Mouse (Mus musculus): ENCODE results near the gene Cmbl. TPM values are rescaled to one million over a fixed set of nuclear protein-coding genes. Genes with fewer than 3 reads are reported as not detected.

The Cmbl gene
- polyA plus RNA-seq, 1 experiment from 2014 or later, result 2.9 TPM

DNA sequence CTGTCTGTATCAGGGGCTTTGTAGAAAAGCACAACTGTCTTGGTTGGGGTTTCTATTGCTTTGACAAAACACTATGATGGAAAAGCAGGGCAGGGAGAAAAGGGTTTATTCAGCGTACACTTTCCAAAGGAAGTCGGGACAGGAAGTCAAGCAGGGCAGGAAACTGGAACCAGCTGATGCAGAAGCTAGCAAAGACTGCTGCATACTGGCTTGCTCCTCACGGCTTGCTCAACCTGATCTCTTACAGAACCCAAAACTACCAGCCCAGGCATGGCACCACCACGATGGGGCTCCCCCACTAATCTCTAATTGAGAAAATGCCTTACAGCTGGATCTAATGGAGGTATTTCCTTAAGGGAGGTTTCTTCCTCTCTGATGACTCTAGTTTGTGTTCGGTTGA, 17.8 kb upstream of the Cmbl start:
- DNase-seq (ENCODE audit: low spot score) (no peak), ATAC-seq (replicated peaks; ENCODE audit: low FRiP score) (no peak)
- 53% methylated on average over 5 of the region's 5 CpGs for WGBS
- H3K4me3 ChIP-seq (ENCODE audit: low read depth, low read length), result no peak overlapping the region
- H3K27me3 ChIP-seq (replicated peaks; ENCODE audit: control insufficient read depth, insufficient read depth, low read length), result no peaks in the 10 kb centered on the region
- no peaks in the 10 kb centered on the region for H3K36me3 ChIP-seq (ENCODE audit: control insufficient read depth, insufficient read depth, low read length)
- peaks cover 12% of the 10 kb centered on the region for H3K4me1 ChIP-seq (replicated peaks; ENCODE audit: control insufficient read depth, insufficient read depth, low read length)
- no peak overlapping the region for H3K27ac ChIP-seq (ENCODE audit: low read depth, low read length)
- H3K9ac ChIP-seq (ENCODE audit: low read depth, low read length), result no peak overlapping the region
- no peak overlapping the region for H3K4me2 ChIP-seq
- no peaks in the 10 kb centered on the region for H3K9me3 ChIP-seq (ENCODE audit: control insufficient read depth, low read length)

DNA sequence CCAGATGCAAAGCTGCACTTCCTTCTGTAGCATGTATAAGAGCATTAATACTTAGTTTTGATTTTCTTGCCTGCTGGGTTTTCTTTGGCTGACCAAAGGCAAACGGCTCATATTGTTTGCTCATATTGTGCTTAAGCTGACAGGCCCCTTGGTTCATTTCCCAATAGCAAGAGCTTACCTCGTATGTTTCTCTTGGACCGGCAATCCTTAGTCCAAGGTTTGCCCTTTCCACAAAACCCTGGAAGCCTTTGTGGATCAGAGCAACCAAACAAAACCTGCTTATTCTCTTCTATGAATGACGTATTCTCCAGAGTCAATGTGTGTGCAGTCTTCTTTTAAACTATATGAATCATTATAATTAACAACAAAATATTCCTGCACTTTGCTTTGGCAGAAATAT, 14.8 kb upstream of the Cmbl start:
- Histone ChIP-seq H3K36me3 (ENCODE audit: control insufficient read depth, insufficient read depth, low read length) (no peaks in the 10 kb centered on the region), H3K4me3 (ENCODE audit: low read depth, low read length) (no peak overlapping the region), H3K27me3 (replicated peaks; ENCODE audit: control insufficient read depth, insufficient read depth, low read length) (no peaks in the 10 kb centered on the region), H3K4me1 (replicated peaks; ENCODE audit: control insufficient read depth, insufficient read depth, low read length) (peaks cover 2% of the 10 kb centered on the region), H3K4me2 (no peak overlapping the region), H3K27ac (ENCODE audit: low read depth, low read length) (no peak overlapping the region), H3K9ac (ENCODE audit: low read depth, low read length) (no peak overlapping the region), H3K9me3 (ENCODE audit: control insufficient read depth, low read length) (no peaks in the 10 kb centered on the region)
- DNase-seq (ENCODE audit: low spot score), result no peak
- no peak for ATAC-seq (replicated peaks; ENCODE audit: low FRiP score)
- WGBS, result 83% methylated on average over 4 of the region's 4 CpGs

DNA sequence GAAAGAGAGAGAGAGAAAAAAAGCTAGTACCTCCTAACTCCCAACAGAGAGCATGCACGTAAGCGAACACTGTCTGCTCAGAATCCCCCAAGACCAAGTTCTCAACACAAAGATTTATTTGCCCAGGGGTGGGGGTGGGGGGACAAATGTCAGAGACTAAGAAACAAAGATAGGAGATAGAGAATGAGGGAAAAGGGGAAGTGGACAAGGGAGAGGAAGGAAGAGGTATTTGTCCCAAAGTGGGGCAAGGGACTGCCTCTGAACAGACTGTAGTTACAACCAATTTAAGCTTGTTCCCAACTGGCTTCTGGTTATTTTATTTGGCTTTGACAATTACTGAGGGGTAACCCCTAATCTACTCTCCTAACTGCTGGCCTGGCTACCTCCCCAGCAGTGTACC, 10.3 kb upstream of the Cmbl start:
- 59% methylated on average over 2 of the region's 2 CpGs for WGBS
- H3K4me2 ChIP-seq, result no peak overlapping the region
- DNase-seq (ENCODE audit: low spot score), result no peak
- H3K9ac ChIP-seq (ENCODE audit: low read depth, low read length), result no peak overlapping the region
- H3K36me3 ChIP-seq (ENCODE audit: control insufficient read depth, insufficient read depth, low read length), result no peaks in the 10 kb centered on the region
- no peak overlapping the region for H3K4me3 ChIP-seq (ENCODE audit: low read depth, low read length)
- H3K9me3 ChIP-seq (ENCODE audit: control insufficient read depth, low read length), result 0 out of 2 replicates have a peak, but pooled peaks cover 2% of the 10 kb centered on the region
- H3K27me3 ChIP-seq (replicated peaks; ENCODE audit: control insufficient read depth, insufficient read depth, low read length), result no peaks in the 10 kb centered on the region
- no peak for ATAC-seq (replicated peaks; ENCODE audit: low FRiP score)
- H3K4me1 ChIP-seq (replicated peaks; ENCODE audit: control insufficient read depth, insufficient read depth, low read length), result no peaks in the 10 kb centered on the region
- no peak overlapping the region for H3K27ac ChIP-seq (ENCODE audit: low read depth, low read length)

DNA sequence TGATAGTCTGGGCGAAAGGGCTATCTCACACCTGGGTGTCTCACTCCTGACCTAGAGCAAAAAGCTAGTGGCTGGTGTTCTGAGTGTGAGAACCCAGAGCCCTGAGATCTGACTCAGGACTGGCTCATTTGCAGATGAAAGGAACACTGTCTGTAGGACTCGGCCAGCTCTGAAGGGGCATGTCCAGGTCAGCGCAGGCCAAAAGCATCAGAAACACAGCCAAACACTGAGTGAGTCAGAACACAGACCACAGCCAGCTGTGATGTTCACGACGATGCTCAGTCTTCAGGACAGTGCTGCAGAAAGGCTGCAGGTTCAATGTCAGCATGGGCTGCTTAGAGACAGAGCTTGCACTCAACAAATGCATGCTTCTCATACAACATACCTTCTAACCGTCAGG, 3.8 kb upstream of the Cmbl start:
- Histone ChIP-seq H3K36me3 (ENCODE audit: control insufficient read depth, insufficient read depth, low read length) (no peaks in the 10 kb centered on the region), H3K4me2 (no peak overlapping the region), H3K27ac (ENCODE audit: low read depth, low read length) (no peak overlapping the region), H3K4me3 (ENCODE audit: low read depth, low read length) (no peak overlapping the region), H3K27me3 (replicated peaks; ENCODE audit: control insufficient read depth, insufficient read depth, low read length) (no peaks in the 10 kb centered on the region; the same call in 1 of the 2 replicates), H3K9me3 (ENCODE audit: control insufficient read depth, low read length) (0 out of 2 replicates have a peak, but pooled peaks cover 4% of the 10 kb centered on the region), H3K4me1 (replicated peaks; ENCODE audit: control insufficient read depth, insufficient read depth, low read length) (peaks cover 3% of the 10 kb centered on the region), H3K9ac (ENCODE audit: low read depth, low read length) (no peak overlapping the region)
- DNase-seq (ENCODE audit: low spot score) (no peak), ATAC-seq (replicated peaks; ENCODE audit: low FRiP score) (no peak)
- 92% methylated on average over 6 of the region's 6 CpGs for WGBS

DNA sequence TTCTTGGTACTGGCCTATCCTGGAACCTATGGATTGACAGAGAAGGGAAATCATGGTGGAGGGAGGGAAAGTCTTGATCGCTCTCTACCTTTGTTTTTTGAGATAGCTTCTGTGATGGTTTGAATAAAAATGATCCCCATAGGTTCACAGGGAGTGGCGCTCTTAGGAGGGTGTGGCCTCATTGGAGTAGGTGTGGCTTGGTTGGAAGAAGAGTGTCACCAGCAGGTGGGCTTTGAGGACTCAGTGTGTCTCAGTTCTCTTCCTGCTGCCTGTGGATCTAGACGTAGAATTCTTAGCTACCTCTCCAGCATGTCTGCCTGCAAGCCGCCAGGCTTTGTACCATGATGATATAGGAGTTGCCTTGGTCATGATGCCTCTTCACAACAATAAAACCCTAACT, 3.2 kb upstream of the Cmbl start:
- H3K9me3 ChIP-seq (ENCODE audit: control insufficient read depth, low read length), result 0 out of 2 replicates have a peak, but pooled peaks cover 4% of the 10 kb centered on the region
- H3K4me2 ChIP-seq, result no peak overlapping the region
- H3K4me1 ChIP-seq (replicated peaks; ENCODE audit: control insufficient read depth, insufficient read depth, low read length), result peaks cover 3% of the 10 kb centered on the region
- no peak overlapping the region for H3K4me3 ChIP-seq (ENCODE audit: low read depth, low read length)
- H3K9ac ChIP-seq (ENCODE audit: low read depth, low read length), result no peak overlapping the region
- no peak overlapping the region for H3K27ac ChIP-seq (ENCODE audit: low read depth, low read length)
- DNase-seq (ENCODE audit: low spot score), result no peak
- H3K36me3 ChIP-seq (ENCODE audit: control insufficient read depth, insufficient read depth, low read length), result no peaks in the 10 kb centered on the region
- no peaks in the 10 kb centered on the region; the same call in 1 of the 2 replicates for H3K27me3 ChIP-seq (replicated peaks; ENCODE audit: control insufficient read depth, insufficient read depth, low read length)
- ATAC-seq (replicated peaks; ENCODE audit: low FRiP score), result no peak
- WGBS, result 90% methylated on average over 4 of the region's 4 CpGs

DNA sequence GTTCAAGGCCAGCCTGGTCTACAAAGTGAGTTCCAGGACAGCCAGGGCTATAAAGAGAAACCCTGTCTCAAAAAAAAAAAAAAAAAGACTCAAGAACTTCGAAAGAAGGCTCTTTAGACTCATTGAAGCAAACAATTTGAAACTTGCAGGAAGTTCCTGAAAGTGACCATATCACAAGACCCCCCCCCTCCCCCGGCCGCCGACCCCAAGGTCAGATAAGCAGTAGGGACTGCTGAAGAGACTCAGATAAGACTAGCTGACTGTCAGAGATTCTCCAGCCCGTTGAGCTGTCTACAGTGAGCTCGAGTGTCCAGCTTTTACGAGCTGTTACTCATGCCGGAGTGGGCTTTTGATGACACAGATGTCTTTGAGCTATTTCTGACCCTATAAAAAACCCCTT, 2.3 kb upstream of the Cmbl start:
- peaks cover 3% of the 10 kb centered on the region for H3K4me1 ChIP-seq (replicated peaks; ENCODE audit: control insufficient read depth, insufficient read depth, low read length)
- H3K4me3 ChIP-seq (ENCODE audit: low read depth, low read length), result no peak overlapping the region
- H3K9ac ChIP-seq (ENCODE audit: low read depth, low read length), result no peak overlapping the region
- H3K4me2 ChIP-seq, result no peak overlapping the region
- 34% methylated on average over 8 of the region's 8 CpGs for WGBS
- H3K27me3 ChIP-seq (replicated peaks; ENCODE audit: control insufficient read depth, insufficient read depth, low read length), result no peaks in the 10 kb centered on the region; the same call in 1 of the 2 replicates
- 0 out of 2 replicates have a peak, but pooled peaks cover 4% of the 10 kb centered on the region for H3K9me3 ChIP-seq (ENCODE audit: control insufficient read depth, low read length)
- DNase-seq (ENCODE audit: low spot score) (no peak), ATAC-seq (replicated peaks; ENCODE audit: low FRiP score) (no peak)
- H3K27ac ChIP-seq (ENCODE audit: low read depth, low read length), result no peak overlapping the region
- H3K36me3 ChIP-seq (ENCODE audit: control insufficient read depth, insufficient read depth, low read length), result no peaks in the 10 kb centered on the region

DNA sequence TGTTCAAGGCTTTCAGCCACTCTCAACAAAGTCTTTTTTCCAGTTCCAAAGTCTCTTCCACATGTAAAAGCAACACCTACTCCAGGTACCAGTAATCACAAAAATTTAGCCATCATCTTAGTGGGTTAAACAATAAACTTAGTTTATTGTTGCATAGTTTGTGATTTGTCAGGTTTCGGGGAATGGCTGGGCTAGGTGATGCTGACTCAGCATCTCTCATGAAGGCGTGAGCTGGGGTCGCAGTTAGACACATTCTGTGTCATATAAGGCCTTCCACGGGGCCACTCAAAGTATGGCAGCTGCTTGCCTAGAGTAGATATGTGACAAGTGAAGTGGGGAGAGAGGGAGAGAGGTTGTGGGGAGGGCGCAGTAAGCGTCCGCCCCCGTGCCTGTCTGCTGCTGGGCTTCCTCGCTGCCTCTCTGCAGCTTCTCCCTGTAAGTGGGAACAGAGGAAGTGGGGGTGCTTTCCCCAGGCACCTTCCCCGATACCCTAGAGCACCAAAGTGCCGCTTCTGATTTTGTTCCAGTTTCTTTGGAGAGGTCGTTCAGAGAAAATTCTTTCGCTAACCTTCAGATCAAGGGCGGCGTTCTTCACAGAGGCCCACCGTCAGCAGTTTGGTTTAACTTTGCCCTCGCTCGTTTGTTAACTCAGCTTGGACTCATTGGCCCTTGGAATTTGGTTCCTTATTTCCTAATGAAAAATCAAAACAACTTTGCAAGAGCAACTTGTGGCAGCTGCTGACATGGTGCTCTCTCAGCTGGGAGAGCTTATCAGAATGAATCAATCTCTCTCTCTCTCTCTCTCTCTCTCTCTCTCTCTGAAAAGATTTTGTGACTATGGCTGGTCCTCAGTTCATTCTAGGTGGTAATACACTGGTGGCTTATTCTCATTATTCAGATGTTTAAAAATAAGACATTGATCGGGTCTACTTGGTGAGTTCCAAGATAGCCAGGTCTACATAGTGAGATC, 1.3 kb upstream of the Cmbl start:
- Histone ChIP-seq H3K27me3 (replicated peaks; ENCODE audit: control insufficient read depth, insufficient read depth, low read length) (no peaks in the 10 kb centered on the region; the same call in 1 of the 2 replicates), H3K27ac (ENCODE audit: low read depth, low read length) (no peak overlapping the region), H3K9ac (ENCODE audit: low read depth, low read length) (no peak overlapping the region), H3K4me3 (ENCODE audit: low read depth, low read length) (no peak overlapping the region), H3K4me2 (no peak overlapping the region), H3K4me1 (replicated peaks; ENCODE audit: control insufficient read depth, insufficient read depth, low read length) (peaks cover 3% of the 10 kb centered on the region), H3K9me3 (ENCODE audit: control insufficient read depth, low read length) (0 out of 2 replicates have a peak, but pooled peaks cover 4% of the 10 kb centered on the region), H3K36me3 (ENCODE audit: control insufficient read depth, insufficient read depth, low read length) (no peaks in the 10 kb centered on the region)
- DNase-seq (ENCODE audit: low spot score) (no peak), ATAC-seq (replicated peaks; ENCODE audit: low FRiP score) (no peak)
- 68% methylated on average over 19 of the region's 19 CpGs for WGBS

DNA sequence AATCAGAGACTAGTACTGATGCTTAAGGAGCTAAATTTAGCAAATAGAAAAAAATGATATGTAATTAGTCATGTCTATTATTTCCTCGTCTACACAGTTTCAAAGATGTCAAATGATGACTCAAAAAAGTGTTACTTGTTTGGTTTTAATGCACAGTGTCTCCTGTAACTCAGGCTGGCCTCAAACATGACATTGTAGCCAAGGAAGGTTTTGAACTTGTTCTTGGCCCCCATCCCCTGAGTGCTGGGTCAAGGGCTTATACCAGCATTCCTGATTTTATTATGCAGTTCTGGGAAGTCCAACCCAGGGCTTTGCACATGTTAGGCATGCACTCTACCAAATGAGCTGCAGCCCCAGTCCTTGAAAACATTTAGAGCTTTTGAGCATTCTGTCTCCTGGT, 597 bp downstream of the Cmbl start:
- no peak for DNase-seq (ENCODE audit: low spot score)
- no peak for ATAC-seq (replicated peaks; ENCODE audit: low FRiP score)
- Histone ChIP-seq H3K27ac (ENCODE audit: low read depth, low read length) (no peak overlapping the region), H3K4me2 (no peak overlapping the region), H3K36me3 (ENCODE audit: control insufficient read depth, insufficient read depth, low read length) (no peaks in the 10 kb centered on the region), H3K9me3 (ENCODE audit: control insufficient read depth, low read length) (0 out of 2 replicates have a peak, but pooled peaks cover 2% of the 10 kb centered on the region), H3K9ac (ENCODE audit: low read depth, low read length) (no peak overlapping the region), H3K4me1 (replicated peaks; ENCODE audit: control insufficient read depth, insufficient read depth, low read length) (peaks cover 3% of the 10 kb centered on the region), H3K4me3 (ENCODE audit: low read depth, low read length) (no peak overlapping the region), H3K27me3 (replicated peaks; ENCODE audit: control insufficient read depth, insufficient read depth, low read length) (no peaks in the 10 kb centered on the region; the same call in 1 of the 2 replicates)
- 69% methylated on average over 1 of the region's 1 CpGs for WGBS

DNA sequence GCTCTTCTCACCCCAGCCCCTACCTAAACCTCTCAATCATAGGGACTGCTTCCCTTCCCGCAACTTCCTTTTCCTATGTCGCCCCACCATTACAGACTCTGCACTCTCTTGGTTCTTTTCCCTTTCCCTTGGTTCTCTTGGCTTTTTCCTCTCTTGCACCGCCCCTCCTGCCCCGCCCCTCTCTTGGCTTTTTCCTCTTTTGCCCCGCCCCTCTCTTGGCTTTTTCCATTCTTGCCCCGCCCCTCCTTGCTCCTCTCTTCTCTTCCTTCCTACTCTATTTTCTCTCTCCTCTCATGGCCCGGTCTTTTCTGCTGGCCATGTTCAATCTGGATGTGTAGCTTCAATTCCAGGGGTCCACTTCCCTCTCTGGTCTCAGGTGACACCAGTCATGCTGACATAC, 2.2 kb downstream of the Cmbl start:
- WGBS, result 40% methylated on average over 7 of the region's 7 CpGs
- H3K4me3 ChIP-seq (ENCODE audit: low read depth, low read length), result no peak overlapping the region
- no peaks in the 10 kb centered on the region for H3K36me3 ChIP-seq (ENCODE audit: control insufficient read depth, insufficient read depth, low read length)
- H3K27ac ChIP-seq (ENCODE audit: low read depth, low read length), result no peak overlapping the region
- no peak overlapping the region for H3K4me2 ChIP-seq
- H3K27me3 ChIP-seq (replicated peaks; ENCODE audit: control insufficient read depth, insufficient read depth, low read length), result no peaks in the 10 kb centered on the region; the same call in 1 of the 2 replicates
- H3K4me1 ChIP-seq (replicated peaks; ENCODE audit: control insufficient read depth, insufficient read depth, low read length), result peaks cover 3% of the 10 kb centered on the region
- no peak overlapping the region for H3K9ac ChIP-seq (ENCODE audit: low read depth, low read length)
- ATAC-seq (replicated peaks; ENCODE audit: low FRiP score) (no peak), DNase-seq (ENCODE audit: low spot score) (no peak)
- H3K9me3 ChIP-seq (ENCODE audit: control insufficient read depth, low read length), result no peaks in the 10 kb centered on the region
